Mouse (Mus musculus) CD4-positive, CD25-positive, alpha-beta regulatory T cell (primary cell): Measurements from ENCODE around the gene Kazald1. TPM values are rescaled to one million over a fixed set of nuclear protein-coding genes. Genes with fewer than 3 reads are reported as not detected.

Source experiments
- polyA plus RNA-seq: library from polyadenylated mRNA; unstranded; fragments of 100-300 nt; shearing (Covaris generic); gene quantifications from one replicate; pipeline ENCODE4 v1.2.1, GENCODE M21; 2017

Kazald1 gene
- polyA plus RNA-seq, result 0.25 TPM

GRCm38 (mm10) chr19:45074580-45075322 lies at the start of gene Kazald1:
Gene Kazald1 (plus strand): TSS chr19:45075241.

GRCm38 (mm10) chr19:45045651-45046050 lies 29.4 kb upstream of the Kazald1 start, which contains the start of gene Pdzd7:
Gene Pdzd7 (minus strand): TSS chr19:45045717.

GRCm38 (mm10) chr19:45047417-45047934 lies 27.6 kb upstream of the Kazald1 start, which contains the start of gene Sfxn3:
Gene Sfxn3 (plus strand): TSS chr19:45047503.

Other genes starting within 250 kb of the Kazald1 start
- gene Slf2, start 144.1 kb upstream of the Kazald1 start, polyA plus RNA-seq, result 40.5 TPM
- gene Sema4g, start 86.1 kb upstream of the Kazald1 start, polyA plus RNA-seq, result 0.14 TPM
- gene Twnk, start 69.6 kb upstream of the Kazald1 start, polyA plus RNA-seq, result 16.1 TPM
- 60.7 TPM for gene Mrpl43, start 68.8 kb upstream of the Kazald1 start, polyA plus RNA-seq
- 8.6 TPM for gene Lzts2, start 60.8 kb upstream of the Kazald1 start, polyA plus RNA-seq
- gene Pdzd7, start 29.5 kb upstream of the Kazald1 start, polyA plus RNA-seq, result 0.28 TPM
- 79.9 TPM for gene Sfxn3, start 27.7 kb upstream of the Kazald1 start, polyA plus RNA-seq
- gene Tlx1, start 75.4 kb downstream of the Kazald1 start, polyA plus RNA-seq, result not detected
- gene Lbx1, start 160.6 kb downstream of the Kazald1 start, polyA plus RNA-seq, result not detected